Mouse (Mus musculus): Measurements from ENCODE around the gene Tspear. TPM values are rescaled to one million over a fixed set of nuclear protein-coding genes. Genes with fewer than 3 reads are reported as not detected.
A peak's percentile ranks its signal among the peaks of the same experiment; 100 is the strongest.

Gene Tspear
- polyA plus RNA-seq, 1 experiment from 2014 or later, result 0.55 TPM

GRCm38 (mm10) chr10:77815514-77815913 is 129.1 kb downstream of the Tspear start:
- Histone ChIP-seq H3K9me3 (replicated peaks; ENCODE audit: control insufficient read depth, low read length) (no peaks in the 10 kb centered on the region), H3K27me3 (replicated peaks; ENCODE audit: control insufficient read depth, insufficient read depth, low read length) (no peaks in the 10 kb centered on the region), H3K4me2 (ENCODE audit: low read length) (no peak overlapping the region), H3K4me3 (ENCODE audit: low read depth, low read length) (no peak overlapping the region), H3K36me3 (ENCODE audit: control insufficient read depth, insufficient read depth, low read length) (no peaks in the 10 kb centered on the region), H3K27ac (ENCODE audit: low read depth, low read length) (no peak overlapping the region), H3K9ac (ENCODE audit: low read length) (no peak overlapping the region), H3K4me1 (ENCODE audit: control insufficient read depth, insufficient read depth, low read length) (no peaks in the 10 kb centered on the region)
- ATAC-seq (0 out of 2 replicates have a peak, but pooled peaks have one; percentile 5), DNase-seq (ENCODE audit: low spot score) (no peak)
- WGBS, result 25% methylated on average over 5 of the region's 5 CpGs

- Histone ChIP-seq H3K27ac (ENCODE audit: low read depth, low read length) (no peak overlapping the region), H3K4me3 (ENCODE audit: low read depth, low read length) (no peak overlapping the region), H3K9ac (ENCODE audit: low read length) (no peak overlapping the region), H3K4me1 (ENCODE audit: control insufficient read depth, insufficient read depth, low read length) (no peaks in the 10 kb centered on the region), H3K9me3 (replicated peaks; ENCODE audit: control insufficient read depth, low read length) (no peaks in the 10 kb centered on the region), H3K36me3 (ENCODE audit: control insufficient read depth, insufficient read depth, low read length) (no peaks in the 10 kb centered on the region), H3K27me3 (replicated peaks; ENCODE audit: control insufficient read depth, insufficient read depth, low read length) (no peaks in the 10 kb centered on the region), H3K4me2 (ENCODE audit: low read length) (no peak overlapping the region)
- 93% methylated on average over 4 of the region's 4 CpGs for WGBS
- ATAC-seq, result no peak
- DNase-seq (ENCODE audit: low spot score), result no peak
Observed at GRCm38 (mm10) chr10:77818523-77818922, 132.2 kb downstream of the Tspear start.

- no peak overlapping the region for H3K9ac ChIP-seq (ENCODE audit: low read length)
- no peak overlapping the region for H3K27ac ChIP-seq (ENCODE audit: low read depth, low read length)
- DNase-seq (ENCODE audit: low spot score), result peak; percentile 20
- no peak overlapping the region for H3K4me3 ChIP-seq (ENCODE audit: low read depth, low read length)
- H3K4me1 ChIP-seq (ENCODE audit: control insufficient read depth, insufficient read depth, low read length), result no peaks in the 10 kb centered on the region
- H3K9me3 ChIP-seq (replicated peaks; ENCODE audit: control insufficient read depth, low read length), result 0 out of 2 replicates have a peak, but pooled peaks cover 2% of the 10 kb centered on the region
- WGBS, result 14% methylated on average over 4 of the region's 4 CpGs
- H3K36me3 ChIP-seq (ENCODE audit: control insufficient read depth, insufficient read depth, low read length), result no peaks in the 10 kb centered on the region
- no peak overlapping the region for H3K4me2 ChIP-seq (ENCODE audit: low read length)
- H3K27me3 ChIP-seq (replicated peaks; ENCODE audit: control insufficient read depth, insufficient read depth, low read length), result no peaks in the 10 kb centered on the region
- ATAC-seq, result no peak
Observed at GRCm38 (mm10) chr10:77819203-77819602, 132.8 kb downstream of the Tspear start.

GRCm38 (mm10) chr10:77826951-77827350 is 140.6 kb downstream of the Tspear start, which contains the start of gene Krtap10-4:
Gene Krtap10-4, minus strand, starts transcription at chr10:77827095.
- no peak within 1 kb of the TSS for H3K4me2 ChIP-seq (ENCODE audit: low read length)
- 76% methylated on average over 6 of the region's 6 CpGs for WGBS
- H3K36me3 ChIP-seq (ENCODE audit: control insufficient read depth, insufficient read depth, low read length), result no peaks in the 10 kb centered on the region
- no peak within 1 kb of the TSS for H3K4me3 ChIP-seq (ENCODE audit: low read depth, low read length)
- no peaks in the 10 kb centered on the region for H3K27me3 ChIP-seq (replicated peaks; ENCODE audit: control insufficient read depth, insufficient read depth, low read length)
- ATAC-seq, result no peak
- H3K9ac ChIP-seq (ENCODE audit: low read length), result no peak within 1 kb of the TSS
- H3K4me1 ChIP-seq (ENCODE audit: control insufficient read depth, insufficient read depth, low read length), result no peaks in the 10 kb centered on the region
- H3K9me3 ChIP-seq (replicated peaks; ENCODE audit: control insufficient read depth, low read length), result 0 out of 2 replicates have a peak, but pooled peaks cover 3% of the 10 kb centered on the region
- no peak for DNase-seq (ENCODE audit: low spot score)
- H3K27ac ChIP-seq (ENCODE audit: low read depth, low read length), result no peak within 1 kb of the TSS

- no peaks in the 10 kb centered on the region for H3K4me1 ChIP-seq (ENCODE audit: control insufficient read depth, insufficient read depth, low read length)
- WGBS, result 64% methylated on average over 9 of the region's 9 CpGs
- H3K9ac ChIP-seq (ENCODE audit: low read length), result no peak within 1 kb of the TSS
- H3K4me3 ChIP-seq (ENCODE audit: low read depth, low read length), result no peak within 1 kb of the TSS
- DNase-seq (ENCODE audit: low spot score), result no peak
- no peak within 1 kb of the TSS for H3K4me2 ChIP-seq (ENCODE audit: low read length)
- no peaks in the 10 kb centered on the region for H3K36me3 ChIP-seq (ENCODE audit: control insufficient read depth, insufficient read depth, low read length)
- no peaks in the 10 kb centered on the region for H3K27me3 ChIP-seq (replicated peaks; ENCODE audit: control insufficient read depth, insufficient read depth, low read length)
- H3K27ac ChIP-seq (ENCODE audit: low read depth, low read length), result no peak within 1 kb of the TSS
- H3K9me3 ChIP-seq (replicated peaks; ENCODE audit: control insufficient read depth, low read length), result no peaks in the 10 kb centered on the region
- ATAC-seq, result no peak
Observed at GRCm38 (mm10) chr10:77835647-77836046, 149.3 kb downstream of the Tspear start, which contains the start of gene Krtap10-10. Gene Krtap10-10, plus strand, starts transcription at chr10:77835947.

- ATAC-seq (no peak), DNase-seq (ENCODE audit: low spot score) (no peak)
- WGBS, result 82% methylated on average over 6 of the region's 6 CpGs
- H3K27ac ChIP-seq (ENCODE audit: low read depth, low read length), result no peak overlapping the region
- H3K4me3 ChIP-seq (ENCODE audit: low read depth, low read length), result no peak overlapping the region
- no peak overlapping the region for H3K4me2 ChIP-seq (ENCODE audit: low read length)
- peaks cover under 1% of the 10 kb centered on the region; the same call in 1 of the 2 replicates for H3K9me3 ChIP-seq (replicated peaks; ENCODE audit: control insufficient read depth, low read length)
- no peaks in the 10 kb centered on the region for H3K36me3 ChIP-seq (ENCODE audit: control insufficient read depth, insufficient read depth, low read length)
- H3K27me3 ChIP-seq (replicated peaks; ENCODE audit: control insufficient read depth, insufficient read depth, low read length), result no peaks in the 10 kb centered on the region
- H3K4me1 ChIP-seq (ENCODE audit: control insufficient read depth, insufficient read depth, low read length), result no peaks in the 10 kb centered on the region
- no peak overlapping the region for H3K9ac ChIP-seq (ENCODE audit: low read length)
Observed at GRCm38 (mm10) chr10:77839006-77839405, 152.6 kb downstream of the Tspear start.

GRCm38 (mm10) chr10:77846503-77846902 is 160.1 kb downstream of the Tspear start, which contains the start of gene Gm36176:
Gene Gm36176, plus strand, starts transcription at chr10:77846803.
- no peaks in the 10 kb centered on the region for H3K27me3 ChIP-seq (replicated peaks; ENCODE audit: control insufficient read depth, insufficient read depth, low read length)
- H3K9ac ChIP-seq (ENCODE audit: low read length), result no peak within 1 kb of the TSS
- H3K4me1 ChIP-seq (ENCODE audit: control insufficient read depth, insufficient read depth, low read length), result no peaks in the 10 kb centered on the region
- H3K4me2 ChIP-seq (ENCODE audit: low read length), result no peak within 1 kb of the TSS
- H3K9me3 ChIP-seq (replicated peaks; ENCODE audit: control insufficient read depth, low read length), result peaks cover 5% of the 10 kb centered on the region; the same call in 1 of the 2 replicates
- no peak within 1 kb of the TSS for H3K4me3 ChIP-seq (ENCODE audit: low read depth, low read length)
- no peak for ATAC-seq
- 78% methylated on average over 3 of the region's 3 CpGs for WGBS
- H3K27ac ChIP-seq (ENCODE audit: low read depth, low read length), result no peak within 1 kb of the TSS
- H3K36me3 ChIP-seq (ENCODE audit: control insufficient read depth, insufficient read depth, low read length), result no peaks in the 10 kb centered on the region
- DNase-seq (ENCODE audit: low spot score), result no peak

GRCm38 (mm10) chr10:77846961-77847360 is 160.6 kb downstream of the Tspear start:
- Histone ChIP-seq H3K4me2 (ENCODE audit: low read length) (no peak overlapping the region), H3K27ac (ENCODE audit: low read depth, low read length) (no peak overlapping the region), H3K36me3 (ENCODE audit: control insufficient read depth, insufficient read depth, low read length) (no peaks in the 10 kb centered on the region), H3K4me3 (ENCODE audit: low read depth, low read length) (no peak overlapping the region), H3K9ac (ENCODE audit: low read length) (no peak overlapping the region), H3K27me3 (replicated peaks; ENCODE audit: control insufficient read depth, insufficient read depth, low read length) (no peaks in the 10 kb centered on the region), H3K4me1 (ENCODE audit: control insufficient read depth, insufficient read depth, low read length) (no peaks in the 10 kb centered on the region), H3K9me3 (replicated peaks; ENCODE audit: control insufficient read depth, low read length) (peaks cover 5% of the 10 kb centered on the region; the same call in 1 of the 2 replicates)
- WGBS, result 16% methylated on average over 2 of the region's 2 CpGs
- ATAC-seq, result no peak
- DNase-seq (ENCODE audit: low spot score), result no peak

GRCm38 (mm10) chr10:77847538-77847937 is 161.2 kb downstream of the Tspear start:
- Histone ChIP-seq H3K4me2 (ENCODE audit: low read length) (no peak overlapping the region), H3K9me3 (replicated peaks; ENCODE audit: control insufficient read depth, low read length) (peaks cover 5% of the 10 kb centered on the region; the same call in 1 of the 2 replicates), H3K27me3 (replicated peaks; ENCODE audit: control insufficient read depth, insufficient read depth, low read length) (no peaks in the 10 kb centered on the region), H3K27ac (ENCODE audit: low read depth, low read length) (no peak overlapping the region), H3K36me3 (ENCODE audit: control insufficient read depth, insufficient read depth, low read length) (no peaks in the 10 kb centered on the region), H3K9ac (ENCODE audit: low read length) (no peak overlapping the region), H3K4me1 (ENCODE audit: control insufficient read depth, insufficient read depth, low read length) (no peaks in the 10 kb centered on the region), H3K4me3 (ENCODE audit: low read depth, low read length) (no peak overlapping the region)
- no peak for DNase-seq (ENCODE audit: low spot score)
- ATAC-seq, result no peak
- 82% methylated on average over 2 of the region's 2 CpGs for WGBS
